Mouse (Mus musculus) lung, postnatal 0 days (tissue): ENCODE measurements around the gene Gemin6. TPM values are rescaled to one million over a fixed set of nuclear protein-coding genes. Genes with fewer than 3 reads are reported as not detected.

Experiments
- polyA plus RNA-seq: library from polyadenylated mRNA; unstranded; fragments of >200 nt; fragmentation: Nextera tagmentation; extraction: Ambion mirVana; gene quantifications from 2 replicates; pipeline ENCODE4 v1.2.1, GENCODE M21; 2015

The Gemin6 gene
- polyA plus RNA-seq, 1 experiment from 2014 or later, result 13.2 TPM

Other genes starting within 250 kb of the Gemin6 start
- gene Hnrnpll, start 162.1 kb upstream of the Gemin6 start, polyA plus RNA-seq, result 30.2 and 31.2 TPM in 2 replicates
- 7.5 and 8.6 TPM in 2 replicates for gene Galm, start 97.0 kb upstream of the Gemin6 start, polyA plus RNA-seq
- gene Srsf7, start 17.1 kb upstream of the Gemin6 start, polyA plus RNA-seq, result 162 and 178 TPM in 2 replicates
- gene Ttc39d, start 17.0 kb upstream of the Gemin6 start, polyA plus RNA-seq, result 0.19 and 0.21 TPM in 2 replicates
- 12.5 and 13.2 TPM in 2 replicates for gene Morn2, start 65.8 kb downstream of the Gemin6 start, polyA plus RNA-seq
- 4.2 and 5.7 TPM in 2 replicates for gene Dhx57, start 66.0 kb downstream of the Gemin6 start, polyA plus RNA-seq
- 1.0 and 1.2 TPM in 2 replicates for gene Arhgef33, start 83.0 kb downstream of the Gemin6 start, polyA plus RNA-seq
- gene Gm10190, start 149.1 kb downstream of the Gemin6 start, polyA plus RNA-seq, result 1.4 and 1.6 TPM in 2 replicates